Mouse (Mus musculus) G1E (cell line): ENCODE data around the gene Nuak1. TPM values are rescaled to one million over a fixed set of nuclear protein-coding genes. Genes with fewer than 3 reads are reported as not detected.

Experiments used
- ATAC-seq: 2 replicates; pipeline ENCODE4 v1.8.0; 2016; ENCODE audit warnings: mild to moderate bottlenecking; ENCODE audit not compliant: insufficient number of reproducible peaks, poor library complexity, low FRiP score, severe bottlenecking; ENCODE audit errors: extremely low read depth
- DNase-seq: peaks from one replicate; pipeline ENCODE4 v3.0.0; 2012; ENCODE audit warnings: low spot score
- H3K27me3 ChIP-seq: 2 replicates; pipeline ENCODE4 v1.6.1; 2012; ENCODE audit warnings: mild to moderate bottlenecking, low read length, inconsistent platforms; ENCODE audit not compliant: insufficient read depth
- H3K36me3 ChIP-seq: replicated peaks from 2 replicates; pipeline ENCODE3; 2012; ENCODE audit warnings: mild to moderate bottlenecking, inconsistent platforms
- H3K4me1 ChIP-seq: 2 replicates; pipeline ENCODE4 v1.6.1; 2012; ENCODE audit warnings: low read depth, low read length, inconsistent platforms, mixed read lengths; ENCODE audit not compliant: insufficient read depth
- H3K4me3 ChIP-seq: 2 replicates; pipeline ENCODE4 v1.5.1; 2012; ENCODE audit warnings: low read depth, mild to moderate bottlenecking, inconsistent platforms, low read length, moderate library complexity, mixed read lengths
- H3K9me3 ChIP-seq: replicated peaks from 2 replicates; pipeline ENCODE4 v1.6.1; 2012; ENCODE audit warnings: inconsistent platforms
- CTCF ChIP-seq: IDR thresholded peaks from 2 replicates; pipeline ENCODE4 v1.5.1; 2012; ENCODE audit warnings: low read depth, low read length, inconsistent platforms, mixed read lengths
- GATA1 ChIP-seq: IDR thresholded peaks from 2 replicates; pipeline ENCODE4 v1.6.1; 2012; ENCODE audit warnings: borderline replicate concordance, low read length, inconsistent platforms, mixed read lengths
- GATA2 ChIP-seq: IDR thresholded peaks from 2 replicates; pipeline ENCODE4 v1.6.1; 2012; ENCODE audit warnings: low read depth, low read length, inconsistent platforms, borderline replicate concordance
- POLR2AphosphoS5 ChIP-seq: IDR thresholded peaks from 2 replicates; pipeline ENCODE4 v1.6.1; 2012; ENCODE audit warnings: low read depth, low read length, inconsistent platforms; ENCODE audit not compliant: insufficient replicate concordance
- TAL1 ChIP-seq: conservative IDR thresholded peaks from 2 replicates; pipeline ENCODE4 v1.6.1; 2012; ENCODE audit warnings: low read depth, low read length, inconsistent platforms, mixed read lengths
- polyA plus RNA-seq: library from polyadenylated mRNA; stranded (reverse); fragments of >175 nt; gene quantifications from 2 replicates; pipeline ENCODE4 v1.2.3, GENCODE M21; 2012
- total RNA-seq, 2 experiments: library from RNA; stranded (forward) in 1 of 2; stranded (reverse) in 1 of 2; fragments of 200-1000 nt in 1 of 2; fragments of >200 nt in 1 of 2; fragmentation: Nextera tagmentation in 1 of 2; gene quantifications; 2 replicates each; pipeline ENCODE4 v1.2.3; 2014 to 2017

The Nuak1 gene
- total and polyA plus RNA-seq, 3 experiments, result 0.11 TPM; not detected in 2

DNA sequence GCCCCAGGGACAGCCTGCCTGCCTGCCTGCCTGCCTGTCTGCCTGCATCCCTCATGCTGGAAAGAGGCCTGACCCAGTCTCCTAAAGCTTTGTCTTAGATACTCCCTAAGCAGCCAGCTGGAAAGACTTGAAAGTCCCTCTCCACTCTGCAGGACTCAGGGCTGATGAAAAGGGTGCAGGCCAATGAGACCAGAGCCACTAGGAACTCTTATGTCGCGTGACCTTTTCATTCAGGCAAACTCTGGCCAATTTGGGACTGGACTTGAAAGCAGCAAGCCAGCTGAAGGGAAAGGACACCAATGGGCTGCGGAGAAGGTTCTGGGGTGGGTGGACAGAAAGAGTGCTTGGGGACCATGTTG, 47.7 kb downstream of the Nuak1 start:
- no peaks in the 10 kb centered on the region for H3K4me1 ChIP-seq
- peaks cover 85% of the 10 kb centered on the region for H3K9me3 ChIP-seq
- DNase-seq (no peak), ATAC-seq (no peak)
- no peaks in the 10 kb centered on the region for H3K36me3 ChIP-seq
- no peak overlapping the region for H3K4me3 ChIP-seq
- H3K27me3 ChIP-seq, result no peaks in the 10 kb centered on the region
- TF ChIP-seq GATA1, result no peak
- TF ChIP-seq CTCF, result no peak
- TF ChIP-seq GATA2, result no peak
- no peak for TF ChIP-seq TAL1
- no peak for TF ChIP-seq POLR2AphosphoS5

GRCm38 (mm10) chr10:84392027-84392722, 48.2 kb downstream of the Nuak1 start:
- H3K27me3 ChIP-seq, result no peaks in the 10 kb centered on the region
- H3K4me1 ChIP-seq, result no peaks in the 10 kb centered on the region
- H3K36me3 ChIP-seq, result no peaks in the 10 kb centered on the region
- peaks cover 86% of the 10 kb centered on the region for H3K9me3 ChIP-seq
- no peak for ATAC-seq
- no peak for TF ChIP-seq CTCF
- DNase-seq, result no peak
- no peak overlapping the region for H3K4me3 ChIP-seq

DNA sequence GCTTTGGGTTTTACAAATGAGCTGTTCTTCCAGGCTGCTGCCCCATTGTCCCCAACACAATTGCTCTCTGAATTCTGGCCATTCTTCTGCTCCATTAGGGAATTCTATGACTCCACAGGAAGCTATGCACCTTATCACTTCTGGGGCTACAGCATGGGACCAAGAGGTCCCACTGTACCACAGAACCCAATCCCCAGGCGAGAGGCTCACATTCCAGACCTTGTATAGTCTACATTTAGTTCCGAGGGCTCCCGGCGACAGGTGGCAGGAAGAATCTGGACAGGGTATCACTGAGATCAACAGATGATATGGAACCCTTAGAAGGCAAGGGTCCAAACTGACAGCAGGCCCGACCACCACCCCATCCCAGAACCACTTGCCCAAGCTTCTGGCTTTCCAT, 50.7 kb downstream of the Nuak1 start:
- TF ChIP-seq CTCF (no peak), GATA2 (no peak), TAL1 (no peak), GATA1 (no peak)
- no peak for ATAC-seq
- Histone ChIP-seq H3K9me3 (peaks cover 86% of the 10 kb centered on the region), H3K36me3 (no peaks in the 10 kb centered on the region), H3K4me1 (no peaks in the 10 kb centered on the region), H3K27me3 (no peaks in the 10 kb centered on the region), H3K4me3 (no peak overlapping the region)
- DNase-seq, result no peak

DNA sequence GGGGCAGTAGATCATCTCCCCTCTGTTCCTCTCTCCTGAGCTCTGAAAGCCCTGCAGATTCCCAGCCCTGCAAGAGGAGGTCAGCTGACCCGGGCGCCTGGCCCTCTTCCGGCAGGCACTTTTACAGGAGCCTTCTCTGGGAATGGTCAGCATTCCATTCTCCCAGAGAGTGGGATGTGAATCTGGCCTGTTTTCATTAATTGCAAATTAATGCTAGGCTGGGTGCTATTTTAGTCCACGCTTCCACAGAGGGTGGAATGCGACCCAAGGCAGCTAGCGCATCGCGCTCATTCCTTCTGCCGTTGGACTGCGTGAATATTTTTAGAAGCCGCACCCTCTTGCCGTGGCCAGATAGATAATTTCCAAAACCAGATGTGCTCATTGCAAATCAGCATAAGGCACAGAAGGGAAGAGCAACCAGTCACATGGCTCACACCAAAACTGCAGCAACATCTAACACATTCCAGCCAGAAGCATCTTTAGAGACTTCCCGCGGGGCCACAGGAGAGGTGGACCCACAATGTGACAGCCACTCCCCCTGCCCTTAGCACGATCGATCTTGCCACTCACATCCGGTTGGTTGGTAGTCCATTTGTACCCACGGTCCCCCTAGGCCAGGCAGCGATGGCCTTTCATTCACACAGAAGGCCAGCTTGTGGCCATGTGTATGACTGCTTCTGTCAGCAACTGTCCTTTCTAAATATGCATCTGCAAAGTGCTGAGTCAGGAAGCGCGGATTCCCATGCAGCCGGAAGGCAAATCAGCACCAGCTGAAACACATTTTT, 51.8 kb downstream of the Nuak1 start:
- DNase-seq, result no peak
- H3K4me3 ChIP-seq, result no peak overlapping the region
- no peaks in the 10 kb centered on the region for H3K36me3 ChIP-seq
- peaks cover 78% of the 10 kb centered on the region for H3K9me3 ChIP-seq
- TF ChIP-seq GATA2 (no peak), CTCF (no peak), GATA1 (no peak), POLR2AphosphoS5 (no peak), TAL1 (no peak)
- ATAC-seq, result no peak
- H3K4me1 ChIP-seq, result no peaks in the 10 kb centered on the region
- H3K27me3 ChIP-seq, result no peaks in the 10 kb centered on the region

GRCm38 (mm10) chr10:84387338-84387737, 53.1 kb downstream of the Nuak1 start:
- no peak for DNase-seq
- H3K9me3 ChIP-seq, result peaks cover 74% of the 10 kb centered on the region
- no peak for ATAC-seq
- no peaks in the 10 kb centered on the region for H3K36me3 ChIP-seq
- H3K4me1 ChIP-seq, result no peaks in the 10 kb centered on the region
- no peak for TF ChIP-seq POLR2AphosphoS5
- TF ChIP-seq GATA1, result no peak
- TF ChIP-seq GATA2, result no peak
- TF ChIP-seq TAL1, result no peak
- no peak for TF ChIP-seq CTCF
- no peak overlapping the region for H3K4me3 ChIP-seq
- no peaks in the 10 kb centered on the region for H3K27me3 ChIP-seq

DNA sequence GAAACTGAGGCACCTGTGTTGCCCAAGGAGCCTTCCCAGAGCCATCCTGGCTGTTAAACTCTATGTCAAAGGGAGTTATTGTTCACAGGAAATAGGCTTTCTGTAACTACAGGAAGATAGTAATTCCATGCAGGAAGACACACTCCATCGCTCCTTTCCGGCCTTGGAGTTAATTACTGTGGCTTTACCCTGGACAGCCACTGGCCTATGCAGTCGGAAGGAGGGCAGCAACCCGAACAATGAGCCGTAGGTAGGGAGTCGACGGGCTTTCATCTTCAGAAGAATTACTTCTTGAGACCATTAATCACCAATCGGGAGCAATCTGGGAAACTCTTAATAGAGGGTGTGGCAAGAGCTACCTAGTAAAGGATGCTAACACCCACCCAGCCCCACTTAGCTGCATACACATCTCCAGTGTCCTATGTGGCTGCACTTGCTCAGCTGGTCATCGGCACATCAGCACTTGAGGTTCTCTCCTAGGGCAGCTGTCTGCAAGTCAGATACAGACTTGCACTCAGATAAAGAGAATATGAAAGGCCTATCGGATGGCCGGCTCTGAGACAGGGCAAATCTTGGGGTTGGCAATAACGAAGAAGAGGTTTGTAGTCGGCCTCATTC, 53.7 kb downstream of the Nuak1 start:
- Histone ChIP-seq H3K9me3 (peaks cover 73% of the 10 kb centered on the region), H3K36me3 (no peaks in the 10 kb centered on the region), H3K4me3 (no peak overlapping the region), H3K27me3 (no peaks in the 10 kb centered on the region), H3K4me1 (no peaks in the 10 kb centered on the region)
- no peak for TF ChIP-seq GATA2
- no peak for TF ChIP-seq CTCF
- TF ChIP-seq GATA1, result no peak
- TF ChIP-seq TAL1, result no peak
- TF ChIP-seq POLR2AphosphoS5, result no peak
- DNase-seq, result no peak
- ATAC-seq, result no peak
